Mouse (Mus musculus): ENCODE results near the gene Ndufa12. TPM values are rescaled to one million over a fixed set of nuclear protein-coding genes. Genes with fewer than 3 reads are reported as not detected.

Gene Ndufa12
- polyA plus RNA-seq (2014; fragmentation: Nextera tagmentation; extraction: Ambion mirVana), result 464 and 476 TPM in 2 replicates

- Histone ChIP-seq H3K9ac (ENCODE audit: low read length) (peak within 1 kb of the TSS; percentile 53), H3K4me1 (ENCODE audit: control insufficient read depth, insufficient read depth, low read length) (0 out of 2 replicates have a peak, but pooled peaks cover 2% of the 10 kb centered on the region), H3K9me3 (ENCODE audit: control insufficient read depth, low read length) (no peaks in the 10 kb centered on the region), H3K4me3 (ENCODE audit: low read depth, low read length) (peak within 1 kb of the TSS; percentile 54), H3K27ac (ENCODE audit: low read depth, low read length) (no peak within 1 kb of the TSS), H3K4me2 (ENCODE audit: low read depth) (peak within 1 kb of the TSS; percentile 57), H3K36me3 (ENCODE audit: control insufficient read depth, insufficient read depth, low read length) (no peaks in the 10 kb centered on the region; the same call in 1 of the 2 replicates), H3K27me3 (ENCODE audit: control insufficient read depth, insufficient read depth, low read length) (no peaks in the 10 kb centered on the region)
- WGBS, result 1% methylated on average over 46 of the region's 46 CpGs
- peak; percentile 94 for ATAC-seq (ENCODE audit: insufficient read depth, low FRiP score, low TSS enrichment)
- peak; percentile 95 for DNase-seq (ENCODE audit: low spot score)
Observed at GRCm38 (mm10) chr10:94198482-94199405, at the start of gene Ndufa12. Gene Ndufa12, plus strand, starts transcription at chr10:94198720.

GRCm38 (mm10) chr10:94151488-94151887 lies 47.0 kb upstream of the Ndufa12 start:
- no peaks in the 10 kb centered on the region for H3K27me3 ChIP-seq (ENCODE audit: control insufficient read depth, insufficient read depth, low read length)
- no peaks in the 10 kb centered on the region for H3K9me3 ChIP-seq (ENCODE audit: control insufficient read depth, low read length)
- no peak overlapping the region for H3K27ac ChIP-seq (ENCODE audit: low read depth, low read length)
- ATAC-seq (ENCODE audit: insufficient read depth, low FRiP score, low TSS enrichment) (no peak), DNase-seq (ENCODE audit: low spot score) (no peak)
- no peak overlapping the region for H3K9ac ChIP-seq (ENCODE audit: low read length)
- 78% methylated on average over 4 of the region's 4 CpGs for WGBS
- no peaks in the 10 kb centered on the region for H3K36me3 ChIP-seq (ENCODE audit: control insufficient read depth, insufficient read depth, low read length)
- H3K4me3 ChIP-seq (ENCODE audit: low read depth, low read length), result no peak overlapping the region
- no peaks in the 10 kb centered on the region; the same call in 1 of the 2 replicates for H3K4me1 ChIP-seq (ENCODE audit: control insufficient read depth, insufficient read depth, low read length)
- no peak overlapping the region for H3K4me2 ChIP-seq (ENCODE audit: low read depth)

GRCm38 (mm10) chr10:94153841-94154240 lies 44.7 kb upstream of the Ndufa12 start:
- no peak for ATAC-seq (ENCODE audit: insufficient read depth, low FRiP score, low TSS enrichment)
- H3K4me3 ChIP-seq (ENCODE audit: low read depth, low read length), result no peak overlapping the region

GRCm38 (mm10) chr10:94158962-94159361 lies 39.6 kb upstream of the Ndufa12 start:
- Histone ChIP-seq H3K9ac (ENCODE audit: low read length) (no peak overlapping the region), H3K4me3 (ENCODE audit: low read depth, low read length) (no peak overlapping the region), H3K4me2 (ENCODE audit: low read depth) (no peak overlapping the region), H3K27me3 (ENCODE audit: control insufficient read depth, insufficient read depth, low read length) (no peaks in the 10 kb centered on the region), H3K4me1 (ENCODE audit: control insufficient read depth, insufficient read depth, low read length) (no peaks in the 10 kb centered on the region), H3K36me3 (ENCODE audit: control insufficient read depth, insufficient read depth, low read length) (0 out of 2 replicates have a peak, but pooled peaks cover 4% of the 10 kb centered on the region), H3K9me3 (ENCODE audit: control insufficient read depth, low read length) (no peaks in the 10 kb centered on the region), H3K27ac (ENCODE audit: low read depth, low read length) (no peak overlapping the region)
- ATAC-seq (ENCODE audit: insufficient read depth, low FRiP score, low TSS enrichment) (no peak), DNase-seq (ENCODE audit: low spot score) (no peak)
- WGBS, result 94% methylated on average over 6 of the region's 6 CpGs

More at GRCm38 (mm10) chr10:94153841-94154240, 44.7 kb upstream of the Ndufa12 start:
- H3K9ac ChIP-seq (ENCODE audit: low read length), result no peak overlapping the region
- H3K36me3 ChIP-seq (ENCODE audit: control insufficient read depth, insufficient read depth, low read length), result no peaks in the 10 kb centered on the region
- H3K9me3 ChIP-seq (ENCODE audit: control insufficient read depth, low read length), result no peaks in the 10 kb centered on the region
- H3K4me1 ChIP-seq (ENCODE audit: control insufficient read depth, insufficient read depth, low read length), result no peaks in the 10 kb centered on the region; the same call in 1 of the 2 replicates
- H3K27ac ChIP-seq (ENCODE audit: low read depth, low read length), result no peak overlapping the region
- no peak overlapping the region for H3K4me2 ChIP-seq (ENCODE audit: low read depth)
- DNase-seq (ENCODE audit: low spot score), result no peak
- no peaks in the 10 kb centered on the region for H3K27me3 ChIP-seq (ENCODE audit: control insufficient read depth, insufficient read depth, low read length)

- no peak for ATAC-seq (ENCODE audit: insufficient read depth, low FRiP score, low TSS enrichment)
- WGBS, result 87% methylated on average over 4 of the region's 4 CpGs
Observed at GRCm38 (mm10) chr10:94159406-94159805, 39.1 kb upstream of the Ndufa12 start.

GRCm38 (mm10) chr10:94161051-94161765 lies 37.3 kb upstream of the Ndufa12 start:
- Histone ChIP-seq H3K9me3 (ENCODE audit: control insufficient read depth, low read length) (no peaks in the 10 kb centered on the region), H3K9ac (ENCODE audit: low read length) (no peak overlapping the region), H3K4me1 (ENCODE audit: control insufficient read depth, insufficient read depth, low read length) (no peaks in the 10 kb centered on the region), H3K36me3 (ENCODE audit: control insufficient read depth, insufficient read depth, low read length) (0 out of 2 replicates have a peak, but pooled peaks cover 4% of the 10 kb centered on the region), H3K4me3 (ENCODE audit: low read depth, low read length) (no peak overlapping the region), H3K27ac (ENCODE audit: low read depth, low read length) (no peak overlapping the region), H3K4me2 (ENCODE audit: low read depth) (no peak overlapping the region), H3K27me3 (ENCODE audit: control insufficient read depth, insufficient read depth, low read length) (no peaks in the 10 kb centered on the region)
- ATAC-seq (ENCODE audit: insufficient read depth, low FRiP score, low TSS enrichment) (no peak), DNase-seq (ENCODE audit: low spot score) (no peak)
- 86% methylated on average over 5 of the region's 5 CpGs for WGBS

More at GRCm38 (mm10) chr10:94159406-94159805, 39.1 kb upstream of the Ndufa12 start:
- H3K4me1 ChIP-seq (ENCODE audit: control insufficient read depth, insufficient read depth, low read length), result no peaks in the 10 kb centered on the region
- H3K4me3 ChIP-seq (ENCODE audit: low read depth, low read length), result no peak overlapping the region
- H3K9ac ChIP-seq (ENCODE audit: low read length), result no peak overlapping the region
- no peak overlapping the region for H3K4me2 ChIP-seq (ENCODE audit: low read depth)
- DNase-seq (ENCODE audit: low spot score), result no peak
- H3K9me3 ChIP-seq (ENCODE audit: control insufficient read depth, low read length), result no peaks in the 10 kb centered on the region
- no peak overlapping the region for H3K27ac ChIP-seq (ENCODE audit: low read depth, low read length)
- 0 out of 2 replicates have a peak, but pooled peaks cover 4% of the 10 kb centered on the region for H3K36me3 ChIP-seq (ENCODE audit: control insufficient read depth, insufficient read depth, low read length)
- H3K27me3 ChIP-seq (ENCODE audit: control insufficient read depth, insufficient read depth, low read length), result no peaks in the 10 kb centered on the region

- H3K4me2 ChIP-seq (ENCODE audit: low read depth), result no peak overlapping the region
- no peaks in the 10 kb centered on the region for H3K9me3 ChIP-seq (ENCODE audit: control insufficient read depth, low read length)
- 0 out of 2 replicates have a peak, but pooled peaks cover 4% of the 10 kb centered on the region for H3K36me3 ChIP-seq (ENCODE audit: control insufficient read depth, insufficient read depth, low read length)
- H3K4me1 ChIP-seq (ENCODE audit: control insufficient read depth, insufficient read depth, low read length), result no peaks in the 10 kb centered on the region
- no peak overlapping the region for H3K27ac ChIP-seq (ENCODE audit: low read depth, low read length)
- ATAC-seq (ENCODE audit: insufficient read depth, low FRiP score, low TSS enrichment), result no peak
- whole genome bisulfite sequencing, result 94% methylated on average over 7 of the region's 7 CpGs
- no peaks in the 10 kb centered on the region for H3K27me3 ChIP-seq (ENCODE audit: control insufficient read depth, insufficient read depth, low read length)
- no peak for DNase-seq (ENCODE audit: low spot score)
- H3K4me3 ChIP-seq (ENCODE audit: low read depth, low read length), result no peak overlapping the region
- H3K9ac ChIP-seq (ENCODE audit: low read length), result no peak overlapping the region
Observed at GRCm38 (mm10) chr10:94162031-94162430, 36.5 kb upstream of the Ndufa12 start.

GRCm38 (mm10) chr10:94164104-94164845 lies 34.2 kb upstream of the Ndufa12 start:
- Histone ChIP-seq H3K27me3 (ENCODE audit: control insufficient read depth, insufficient read depth, low read length) (no peaks in the 10 kb centered on the region), H3K36me3 (ENCODE audit: control insufficient read depth, insufficient read depth, low read length) (peaks cover 7% of the 10 kb centered on the region), H3K9me3 (ENCODE audit: control insufficient read depth, low read length) (no peaks in the 10 kb centered on the region), H3K4me3 (ENCODE audit: low read depth, low read length) (no peak overlapping the region), H3K9ac (ENCODE audit: low read length) (no peak overlapping the region), H3K27ac (ENCODE audit: low read depth, low read length) (no peak overlapping the region), H3K4me2 (ENCODE audit: low read depth) (no peak overlapping the region), H3K4me1 (ENCODE audit: control insufficient read depth, insufficient read depth, low read length) (no peaks in the 10 kb centered on the region)
- ATAC-seq (ENCODE audit: insufficient read depth, low FRiP score, low TSS enrichment) (no peak), DNase-seq (ENCODE audit: low spot score) (no peak)
- 85% methylated on average over 5 of the region's 5 CpGs for WGBS

All from neural tube, embryonic 11.5 days (tissue).